Mouse (Mus musculus) sigmoid colon, adult 10 weeks (tissue): ENCODE measurements around the gene Aldh1a7. TPM values are rescaled to one million over a fixed set of nuclear protein-coding genes. Genes with fewer than 3 reads are reported as not detected.

Experiments
- polyA plus RNA-seq: library from polyadenylated mRNA; stranded (reverse); fragments of 350-450 nt; fragmentation: Illumina TruSeq; extraction: RNeasy Lipid Tissue Mini Kit (QIAGEN cat#74804); gene quantifications from one replicate; pipeline ENCODE4 v1.2.3, GENCODE M21; 2014; ENCODE audit warnings: low read depth, low replicate concordance

Gene Aldh1a7
- 24.1 TPM for polyA plus RNA-seq

DNA sequence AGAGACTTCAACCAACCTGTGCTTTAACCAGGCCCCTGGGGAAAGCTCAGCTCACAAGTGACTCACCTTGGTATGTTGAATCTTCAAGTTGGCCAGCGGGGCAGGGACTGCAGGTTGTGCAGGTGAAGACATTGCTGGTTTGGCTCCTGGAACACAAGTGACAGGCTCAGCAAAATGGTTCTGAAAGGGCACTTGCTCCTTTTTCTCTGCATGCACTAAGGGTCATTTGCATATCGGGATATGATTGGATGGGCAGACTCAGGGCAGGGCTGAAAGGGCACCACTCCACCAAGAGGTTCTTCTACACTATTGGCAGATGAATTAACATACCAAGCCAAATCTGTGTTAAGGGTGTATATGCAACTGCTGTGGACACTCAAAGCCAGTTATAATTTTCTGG, at the start of gene Aldh1a7:
Aldh1a7 (minus strand) TSS at position 182 of the 400 bp plus-strand sequence.

Other genes with a start within 250 kb of the Aldh1a7 start
- 156 TPM for gene Aldh1a1, start 234.8 kb downstream of the Aldh1a7 start, polyA plus RNA-seq
- gene Tmc1, start 226.6 kb upstream of the Aldh1a7 start, polyA plus RNA-seq, result 3.8 TPM